In the genomic region with DNA sequence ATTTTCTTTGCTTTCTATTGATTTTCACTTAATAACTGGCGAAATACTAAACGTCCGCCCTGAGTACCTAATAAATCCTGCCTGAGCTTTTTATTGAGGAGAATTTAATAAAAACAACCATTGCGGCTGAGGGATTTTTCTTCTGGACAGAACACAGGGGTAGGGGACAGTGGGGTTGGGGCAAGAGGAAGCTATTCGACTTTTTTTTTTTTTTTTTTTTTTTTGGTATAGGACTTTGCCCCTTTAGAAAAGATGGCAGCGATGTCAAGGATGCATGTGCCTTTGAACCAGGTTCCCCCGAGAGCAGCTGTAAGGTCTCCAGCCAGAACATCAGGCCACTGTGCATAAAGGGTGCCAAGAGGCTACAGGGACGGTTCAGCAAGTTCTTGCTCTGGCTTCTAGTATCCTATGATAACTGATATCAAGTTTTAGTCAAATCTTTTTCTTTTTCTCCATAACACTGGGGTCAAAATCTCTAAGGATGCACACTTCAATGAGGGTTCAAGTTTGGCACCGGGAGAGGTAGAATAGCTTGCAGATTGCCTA, we compare ENCODE assay signal across 25 mouse cellular contexts.
DNase-seq lines count a peak whose midpoint lies in the region; ATAC-seq and TF ChIP-seq lines count a peak whose summit lies in the region.
"Had no signal": no experiment of that assay in that cellular context is flagged by ENCODE, and none has a peak within 500 bp of the region (broad histone marks: within the 10 kb centered on the region; RNA-seq: fewer than 3 reads in every experiment).

No protein-coding gene starts in this region.

- TF ChIP-seq CTCF in kidney, postnatal 0 days (IDR thresholded peaks at IDR 0.05; ENCODE audit: low read depth): no peak
- no peak for TF ChIP-seq CTCF in lung, postnatal 0 days (IDR thresholded peaks at IDR 0.05)
- TF ChIP-seq CTCF in stomach, postnatal 0 days (IDR thresholded peaks at IDR 0.05; ENCODE audit: low read depth): no peak

- no peak for TF ChIP-seq EP300 in lung, postnatal 0 days (IDR thresholded peaks at IDR 0.05)
- no peak for TF ChIP-seq EP300 in stomach, postnatal 0 days (optimal IDR thresholded peaks at IDR 0.05)

- no peak for ATAC-seq in kidney, postnatal 0 days (replicated peaks; ENCODE audit: low FRiP score, low read depth)
- ATAC-seq in lung, postnatal 0 days: no peak
- ATAC-seq in limb, embryonic 13.5 days (ENCODE audit: low FRiP score, low read depth): no peak
- no peak for ATAC-seq in stomach, postnatal 0 days (ENCODE audit: low FRiP score, low TSS enrichment)
- ATAC-seq: forebrain, embryonic 15.5 days; midbrain, embryonic 16.5 days; Patski had no signal

- 34% methylated on average over 9 of the region's 9 CpGs for WGBS in kidney, postnatal 0 days
- WGBS in lung, postnatal 0 days: 71% methylated on average over 9 of the region's 9 CpGs
- WGBS in limb, embryonic 13.5 days: 57% methylated on average over 9 of the region's 9 CpGs
- WGBS in stomach, postnatal 0 days: 35% methylated on average over 9 of the region's 9 CpGs

- no peaks in the 10 kb centered on the region for H3K9me3 ChIP-seq in kidney, postnatal 0 days (replicated peaks; ENCODE audit: low read length)
- H3K9me3 ChIP-seq in lung, postnatal 0 days (ENCODE audit: low read length): no peaks in the 10 kb centered on the region
- H3K9me3 ChIP-seq in limb, embryonic 13.5 days: no peaks in the 10 kb centered on the region
- no peaks in the 10 kb centered on the region for H3K9me3 ChIP-seq in stomach, postnatal 0 days (ENCODE audit: control insufficient read depth, low read length)
- H3K9me3 ChIP-seq: embryonic facial prominence, embryonic 10.5 days; forebrain, embryonic 15.5 days; neural tube, embryonic 13.5 days had no signal

- H3K9ac ChIP-seq in kidney, postnatal 0 days (ENCODE audit: low read depth, low read length): no peak overlapping the region
- H3K9ac ChIP-seq in lung, postnatal 0 days (replicated peaks; ENCODE audit: low read depth): no peak overlapping the region
- no peak overlapping the region for H3K9ac ChIP-seq in limb, embryonic 13.5 days
- H3K9ac ChIP-seq in stomach, postnatal 0 days (ENCODE audit: low read length): no peak overlapping the region
- H3K9ac ChIP-seq: forebrain, embryonic 15.5 days; liver, embryonic 14.5 days; neural tube, embryonic 13.5 days had no signal

- H3K36me3 ChIP-seq in kidney, postnatal 0 days (ENCODE audit: insufficient read depth, low read length): no peaks in the 10 kb centered on the region
- no peaks in the 10 kb centered on the region for H3K36me3 ChIP-seq in lung, postnatal 0 days (ENCODE audit: insufficient read depth, low read length)
- H3K36me3 ChIP-seq in limb, embryonic 13.5 days: no peaks in the 10 kb centered on the region
- no peaks in the 10 kb centered on the region for H3K36me3 ChIP-seq in stomach, postnatal 0 days (ENCODE audit: control insufficient read depth, insufficient read depth, low read length)
- H3K36me3 ChIP-seq: embryonic facial prominence, embryonic 10.5 days; forebrain, embryonic 15.5 days; G1E; neural tube, embryonic 13.5 days had no signal

- DNase-seq in kidney, postnatal 0 days (ENCODE audit: low spot score): peak; percentile 64
- DNase-seq in kidney, adult 8-10 months: no peak
- DNase-seq in lung, postnatal 0 days (ENCODE audit: low spot score): no peak
- DNase-seq in lung, postnatal 10 days: no peak
- DNase-seq in stomach, postnatal 0 days (ENCODE audit: low spot score): no peak
- no peak for DNase-seq in embryo, embryonic 9.5 days (ENCODE audit: extremely low spot score)
- DNase-seq: B cell, adult 2 months; cerebellum, adult 11 months; cerebellum, adult 9-11 months; heart, postnatal 14 days; retina, postnatal 1 day; right cerebral cortex, postnatal 25 days; thymus, adult 2 months; thymus, postnatal 4 days had no signal

- H3K27me3 ChIP-seq in kidney, postnatal 0 days (ENCODE audit: insufficient read depth, low read length): no peaks in the 10 kb centered on the region
- H3K27me3 ChIP-seq in lung, postnatal 0 days (replicated peaks; ENCODE audit: insufficient read depth, low read length): no peaks in the 10 kb centered on the region
- no peaks in the 10 kb centered on the region for H3K27me3 ChIP-seq in limb, embryonic 13.5 days
- no peaks in the 10 kb centered on the region for H3K27me3 ChIP-seq in stomach, postnatal 0 days (ENCODE audit: control insufficient read depth, insufficient read depth, low read length)
- H3K27me3 ChIP-seq: CH12.LX; forebrain, embryonic 15.5 days; neural tube, embryonic 13.5 days had no signal

- peak overlapping the region; percentile 44; the same call in 1 of the 2 replicates for H3K4me2 ChIP-seq in kidney, postnatal 0 days (ENCODE audit: low read length)
- H3K4me2 ChIP-seq in lung, postnatal 0 days (replicated peaks; ENCODE audit: low read depth, low read length): peak overlapping the region; percentile 34; the same call in 1 of the 2 replicates
- peak overlapping the region; percentile 48 for H3K4me2 ChIP-seq in limb, embryonic 13.5 days (replicated peaks)
- peak overlapping the region; percentile 44 for H3K4me2 ChIP-seq in stomach, postnatal 0 days (replicated peaks; ENCODE audit: low read depth)
- H3K4me2 ChIP-seq: forebrain, embryonic 15.5 days; heart, embryonic 11.5 days; neural tube, embryonic 13.5 days had no signal

- H3K27ac ChIP-seq in kidney, postnatal 0 days: peak overlapping the region; percentile 78
- peak overlapping the region; percentile 51; the same call in 1 of the 2 replicates for H3K27ac ChIP-seq in lung, postnatal 0 days (ENCODE audit: low read length)
- no peak overlapping the region for H3K27ac ChIP-seq in limb, embryonic 13.5 days
- no peak overlapping the region for H3K27ac ChIP-seq in stomach, postnatal 0 days (replicated peaks)
- H3K27ac ChIP-seq: embryonic facial prominence, embryonic 10.5 days; forebrain, embryonic 15.5 days; liver, embryonic 14.5 days; neural tube, embryonic 13.5 days had no signal

- H3K4me3 ChIP-seq in kidney, postnatal 0 days (replicated peaks; ENCODE audit: low read depth, low read length): no peak overlapping the region
- no peak overlapping the region for H3K4me3 ChIP-seq in lung, postnatal 0 days (ENCODE audit: low read depth, low read length)
- no peak overlapping the region; the same call in 1 of the 2 replicates for H3K4me3 ChIP-seq in limb, embryonic 13.5 days
- peak overlapping the region; percentile 22; the same call in 1 of the 2 replicates for H3K4me3 ChIP-seq in stomach, postnatal 0 days (ENCODE audit: low read depth, low read length)
- H3K4me3 ChIP-seq: embryonic facial prominence, embryonic 10.5 days; forebrain, embryonic 15.5 days; myocyte; neural tube, embryonic 13.5 days had no signal

- H3K4me1 ChIP-seq in kidney, postnatal 0 days (replicated peaks; ENCODE audit: insufficient read depth, low read length): no peaks in the 10 kb centered on the region
- no peaks in the 10 kb centered on the region for H3K4me1 ChIP-seq in lung, postnatal 0 days (ENCODE audit: insufficient read depth, low read depth, low read length)
- H3K4me1 ChIP-seq in limb, embryonic 13.5 days: peaks cover 16% of the 10 kb centered on the region
- H3K4me1 ChIP-seq in stomach, postnatal 0 days (replicated peaks; ENCODE audit: control insufficient read depth, insufficient read depth): no peaks in the 10 kb centered on the region
- H3K4me1 ChIP-seq: embryonic facial prominence, embryonic 10.5 days; forebrain, embryonic 15.5 days; neural tube, embryonic 13.5 days had no signal

Comparison
In these comparisons a context has a peak if more than half of its experiments do, and no peak if none do; other contexts are left out.
1. H3K27ac ChIP-seq: peak in kidney, postnatal 0 days (single experiment) and lung, postnatal 0 days (single experiment); none in limb, embryonic 13.5 days (single experiment) and stomach, postnatal 0 days (single experiment).
2. Peak in every context shown above with its lines, with median percentiles within 50 percentile points of each other: H3K4me2 ChIP-seq.